Mouse (Mus musculus): ENCODE measurements around the gene Trim16.
A peak's percentile ranks its signal among the peaks of the same experiment; 100 is the strongest.

The Trim16 gene

DNA sequence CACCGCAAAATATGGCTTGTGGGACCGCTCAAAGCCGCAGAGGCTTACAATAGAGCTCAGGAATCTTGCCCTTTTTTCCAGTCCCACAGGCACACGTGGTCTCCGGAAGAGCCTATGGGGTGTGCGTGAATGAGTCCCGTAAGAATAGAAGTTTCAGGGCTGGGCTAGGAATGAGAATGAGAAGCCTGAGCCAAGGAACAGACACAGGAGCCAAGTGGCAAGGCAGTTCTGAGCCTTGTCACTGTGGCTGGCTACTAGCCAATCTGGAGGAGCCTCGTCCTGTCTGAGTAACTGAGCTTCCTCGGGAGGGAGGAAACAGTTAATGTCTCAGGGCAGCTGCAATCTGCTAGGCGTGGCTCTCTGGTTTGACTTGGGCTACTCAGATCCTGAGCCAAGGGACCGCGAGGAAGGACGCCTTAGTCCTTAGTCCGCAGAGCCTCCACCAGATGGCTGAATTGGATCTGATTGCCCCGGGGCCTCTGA lies at the start of gene Trim16:
Trim16 (plus strand) TSS at position 173 of the 483 bp plus-strand sequence.
- DNase-seq (ENCODE audit: low spot score), result peak; percentile 22

DNA sequence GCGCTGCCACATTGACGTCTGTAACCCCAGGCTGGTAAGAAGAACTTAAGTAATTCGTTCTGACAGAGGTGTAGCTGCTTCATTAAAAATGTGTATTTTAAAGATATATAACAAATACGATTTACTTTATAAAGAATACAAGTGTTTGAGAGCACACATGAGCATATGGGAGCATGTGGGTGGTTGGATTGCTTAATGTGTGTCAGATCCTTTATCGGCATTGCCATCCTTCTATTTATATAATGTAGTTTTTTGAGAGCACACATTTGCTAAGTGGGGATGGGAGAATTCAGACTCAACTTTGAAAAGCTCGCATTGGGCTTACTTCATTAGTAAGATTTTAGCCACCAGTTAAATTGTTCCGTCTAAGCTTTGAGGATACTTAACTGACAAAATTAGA lies 43.5 kb upstream of the Trim16 start:
- DNase-seq (ENCODE audit: low spot score), result no peak

DNA sequence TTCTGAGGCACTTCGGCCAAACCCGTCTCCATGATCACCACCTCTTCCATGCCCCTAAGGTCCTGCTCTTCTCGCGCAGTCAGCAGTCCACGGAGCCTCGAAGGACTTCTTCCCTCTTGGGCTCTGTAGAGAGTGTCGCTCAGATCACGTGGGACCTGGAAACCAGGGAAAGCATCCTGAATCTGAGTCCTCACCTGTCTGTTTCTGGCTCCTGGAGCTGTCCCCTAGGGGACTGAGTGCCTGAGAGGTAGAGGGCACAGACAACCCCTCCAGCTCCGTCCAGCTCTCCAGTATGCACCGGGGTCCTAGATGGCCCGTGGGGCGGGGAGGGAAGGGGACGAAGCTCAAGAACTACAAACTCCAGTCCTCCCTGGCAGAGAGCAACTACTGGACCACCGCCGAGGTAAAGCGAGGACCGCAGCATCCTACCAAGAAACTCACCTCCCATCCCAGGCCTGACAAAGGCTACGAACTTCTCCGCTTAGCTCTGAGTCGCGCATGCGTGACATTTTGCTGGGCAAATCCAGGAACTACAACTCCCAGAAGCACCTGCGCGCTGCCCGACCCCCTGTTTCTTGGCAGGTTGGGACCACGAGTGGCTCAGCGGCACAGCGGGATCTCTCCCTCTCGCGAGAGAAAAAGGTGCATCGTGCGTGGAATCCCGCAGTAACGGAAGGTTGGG lies 31.0 kb upstream of the Trim16 start, which contains the start of gene Zfp286:
Zfp286 (minus strand) TSS at position 528 of the 682 bp plus-strand sequence.
- DNase-seq (ENCODE audit: low spot score), result peak; percentile 93

DNA sequence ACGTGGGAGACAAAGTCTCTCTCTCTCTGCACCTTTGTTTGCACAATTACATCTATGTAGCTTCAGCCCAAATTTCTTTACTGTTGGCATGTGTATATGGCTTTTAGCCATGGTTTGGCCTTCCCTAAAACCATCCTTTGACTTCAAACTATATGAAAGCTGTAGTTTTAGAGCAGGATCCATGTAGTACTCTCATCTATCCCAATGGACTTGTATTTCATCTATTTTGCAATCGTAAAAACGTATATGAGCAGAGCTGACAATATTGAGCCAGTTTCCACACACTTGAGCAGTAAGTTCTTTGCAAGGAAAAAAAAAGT lies 30.5 kb upstream of the Trim16 start:
- no peak for DNase-seq (ENCODE audit: low spot score)

DNA sequence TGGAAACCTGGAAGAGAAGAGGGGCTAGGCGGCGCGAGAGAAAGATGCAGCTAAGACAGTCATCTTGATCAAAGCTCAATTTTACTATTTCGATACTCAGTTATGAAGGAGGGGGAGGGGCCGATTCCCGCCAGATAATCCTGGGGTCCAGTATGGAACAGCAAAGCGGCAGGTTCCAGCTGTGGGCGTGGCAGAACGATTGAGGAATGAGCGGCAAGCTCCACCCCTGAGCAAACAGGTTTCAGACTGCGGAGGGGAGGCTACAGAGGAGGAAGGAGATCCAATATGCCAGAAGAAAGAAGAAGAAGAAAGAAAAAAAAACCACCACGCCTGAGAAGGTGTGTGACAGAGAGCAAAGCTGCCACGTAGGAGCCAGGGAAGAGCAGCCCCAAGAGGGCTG lies 15.9 kb upstream of the Trim16 start:
- DNase-seq (ENCODE audit: low spot score), result no peak

DNA sequence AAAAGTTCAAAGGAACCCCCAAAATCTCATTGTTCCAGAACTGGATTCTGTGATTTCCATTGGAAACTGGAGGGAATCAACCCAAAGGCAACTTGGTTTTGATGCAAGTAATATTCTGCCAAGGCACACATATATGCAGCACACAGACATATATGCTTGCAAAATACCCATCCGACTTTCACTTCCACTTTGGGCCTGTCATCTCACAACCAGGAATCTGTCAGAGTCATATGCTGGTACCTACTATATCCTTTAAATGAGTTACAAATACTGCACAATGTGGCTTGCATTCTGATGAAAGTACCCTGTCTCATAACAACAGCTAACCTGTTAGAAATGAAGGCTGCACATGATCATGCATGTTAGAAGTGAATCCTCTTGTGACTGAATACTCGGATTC lies 12.1 kb upstream of the Trim16 start:
- no peak for DNase-seq (ENCODE audit: low spot score)

DNA sequence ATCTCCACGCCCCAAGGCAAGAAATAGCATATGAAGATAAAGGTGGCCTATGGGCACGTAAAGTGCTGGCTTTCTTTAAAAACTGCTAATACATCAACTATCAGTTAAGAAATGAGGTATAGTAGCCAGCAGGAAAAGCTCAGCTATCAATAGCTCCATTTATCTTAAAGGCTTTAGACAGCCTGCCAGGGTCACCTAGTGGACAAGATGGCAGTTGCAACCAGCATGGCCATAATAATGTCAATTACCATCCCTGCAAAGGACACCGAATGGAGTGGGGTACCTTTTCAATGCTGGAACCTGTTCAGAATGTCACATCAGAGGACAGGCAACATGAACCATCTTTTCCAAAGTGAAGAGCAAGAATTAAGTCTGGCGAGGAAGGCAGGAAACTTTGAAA lies 10.8 kb upstream of the Trim16 start:
- no peak for DNase-seq (ENCODE audit: low spot score)

DNA sequence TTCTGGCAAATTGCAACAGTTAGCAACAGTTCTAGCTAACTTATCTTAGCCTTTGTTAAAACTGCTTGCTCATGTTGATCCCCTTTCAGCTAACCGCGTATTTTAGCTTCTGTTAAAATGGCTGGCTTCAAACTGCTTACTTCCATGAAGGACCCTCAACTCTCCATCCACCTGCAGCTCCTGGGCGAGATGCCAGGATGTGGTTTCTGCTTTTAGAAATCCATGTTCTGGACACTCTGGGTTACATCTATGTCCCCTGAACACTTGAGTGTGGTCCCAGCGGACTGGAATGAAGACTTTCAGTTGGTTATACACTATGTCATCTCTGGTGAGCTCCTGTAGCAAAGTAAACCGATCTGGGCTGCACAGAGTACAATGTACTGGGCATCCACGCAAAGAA lies 7.8 kb upstream of the Trim16 start:
- no peak for DNase-seq (ENCODE audit: low spot score)

DNA sequence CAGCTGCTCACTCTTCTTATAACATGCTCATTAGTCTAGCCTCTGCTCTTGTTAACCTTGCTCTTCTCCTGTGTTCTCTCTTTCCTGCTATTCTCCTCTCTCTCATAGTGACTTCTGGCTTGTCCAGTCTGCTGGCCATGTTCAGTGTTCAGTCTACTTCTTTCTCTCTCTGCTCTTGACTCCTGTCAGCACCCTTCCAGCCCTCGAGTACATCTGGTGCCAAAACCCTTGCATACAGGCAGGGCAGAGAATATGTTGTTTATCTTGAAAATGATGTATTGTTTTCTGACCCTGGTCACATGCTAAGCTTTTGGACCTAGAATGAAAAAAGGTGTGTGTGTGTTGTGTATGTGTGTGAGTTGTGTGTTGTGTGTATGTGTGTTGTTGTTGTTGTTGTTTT lies 6.5 kb upstream of the Trim16 start:
- DNase-seq (ENCODE audit: low spot score), result no peak

DNA sequence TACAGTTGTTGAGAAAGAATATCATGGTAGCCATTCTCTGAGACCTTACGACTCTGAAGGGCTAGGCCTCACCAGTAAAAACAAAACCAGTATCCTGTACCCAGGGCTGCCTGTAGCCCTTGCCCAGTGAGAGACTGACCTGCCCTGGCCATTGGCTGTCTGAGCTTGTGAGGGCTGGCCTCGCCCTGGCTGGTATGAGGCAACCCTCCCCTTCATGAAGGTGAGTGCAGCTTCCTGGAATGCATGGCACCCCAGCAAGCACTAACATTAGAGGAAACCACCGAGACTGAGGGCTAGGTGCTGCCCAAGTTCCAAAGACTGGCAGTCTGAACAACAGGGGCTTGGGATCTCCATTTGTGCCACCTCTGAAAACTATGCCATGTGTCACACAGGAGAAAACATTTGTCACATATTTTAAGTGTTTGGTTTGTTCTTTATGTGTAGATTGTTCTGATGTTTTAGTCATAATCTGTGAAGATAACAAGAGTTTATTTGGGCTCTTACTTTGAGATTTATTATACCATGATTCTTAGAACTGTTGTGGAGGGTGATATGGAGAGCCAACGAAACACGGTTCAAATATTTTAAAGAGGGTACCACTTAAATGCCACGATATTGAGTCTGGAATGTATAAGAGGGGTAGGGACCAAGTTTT lies 5.9 kb upstream of the Trim16 start:
- no peak for DNase-seq (ENCODE audit: low spot score)

DNA sequence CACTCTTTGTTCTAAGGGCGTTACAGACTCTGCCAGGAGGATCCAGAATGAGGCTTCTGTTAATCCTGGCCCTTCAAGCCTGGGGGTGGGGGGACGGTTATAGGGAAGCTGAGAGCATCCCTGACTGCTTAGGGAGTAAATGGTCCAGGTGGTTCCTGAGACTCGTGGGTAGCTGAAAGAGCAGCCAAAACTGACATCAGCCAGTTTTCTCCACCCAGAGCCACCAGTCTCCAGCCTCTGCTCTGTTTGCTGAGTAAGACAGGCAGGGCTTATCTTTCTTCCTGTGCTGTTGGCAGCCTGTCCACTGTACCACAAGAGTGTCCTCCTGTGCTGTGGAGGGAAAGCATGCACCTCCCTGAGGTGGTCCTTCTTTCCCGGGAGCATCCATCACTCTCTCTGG lies 5.4 kb upstream of the Trim16 start:
- no peak for DNase-seq (ENCODE audit: low spot score)

DNA sequence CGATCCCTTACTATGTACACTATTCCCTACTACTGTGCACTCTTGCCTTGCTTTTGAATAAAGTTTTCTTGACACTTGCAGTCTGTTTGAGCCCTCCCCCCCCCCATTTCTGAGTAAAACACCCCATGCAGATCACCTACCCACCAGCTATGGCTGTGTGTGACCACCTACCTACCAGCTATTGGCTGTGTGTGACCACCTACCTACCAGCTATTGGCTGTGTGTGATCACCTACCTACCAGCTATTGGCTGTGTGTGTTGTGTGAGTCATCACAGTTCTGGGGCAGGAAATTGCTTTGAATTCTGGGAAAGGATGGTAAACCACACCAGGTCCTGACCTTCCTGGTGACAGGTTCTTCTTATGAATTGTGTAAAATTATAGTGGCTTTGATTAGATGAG lies 4.6 kb upstream of the Trim16 start:
- no peak for DNase-seq (ENCODE audit: low spot score)

DNA sequence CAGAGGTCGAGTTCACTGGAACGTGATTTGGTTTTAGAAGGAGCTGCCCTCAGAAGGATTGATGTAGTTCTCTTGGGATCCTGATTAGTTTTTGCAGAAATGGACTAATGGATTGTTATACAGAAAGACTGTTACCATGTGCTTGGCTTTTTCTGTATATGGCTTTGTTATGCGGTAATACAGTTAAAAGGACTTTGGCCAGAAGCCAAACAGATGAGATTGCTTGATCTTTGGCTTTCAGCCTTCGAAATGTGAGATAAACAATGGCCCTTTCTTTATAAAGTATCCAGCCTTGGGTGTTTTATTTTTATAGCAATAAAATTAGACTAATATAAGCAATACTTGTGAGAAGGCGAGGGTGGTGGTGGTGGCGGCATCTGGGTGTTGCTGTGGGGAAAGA lies 3.4 kb upstream of the Trim16 start:
- no peak for DNase-seq (ENCODE audit: low spot score)

DNA sequence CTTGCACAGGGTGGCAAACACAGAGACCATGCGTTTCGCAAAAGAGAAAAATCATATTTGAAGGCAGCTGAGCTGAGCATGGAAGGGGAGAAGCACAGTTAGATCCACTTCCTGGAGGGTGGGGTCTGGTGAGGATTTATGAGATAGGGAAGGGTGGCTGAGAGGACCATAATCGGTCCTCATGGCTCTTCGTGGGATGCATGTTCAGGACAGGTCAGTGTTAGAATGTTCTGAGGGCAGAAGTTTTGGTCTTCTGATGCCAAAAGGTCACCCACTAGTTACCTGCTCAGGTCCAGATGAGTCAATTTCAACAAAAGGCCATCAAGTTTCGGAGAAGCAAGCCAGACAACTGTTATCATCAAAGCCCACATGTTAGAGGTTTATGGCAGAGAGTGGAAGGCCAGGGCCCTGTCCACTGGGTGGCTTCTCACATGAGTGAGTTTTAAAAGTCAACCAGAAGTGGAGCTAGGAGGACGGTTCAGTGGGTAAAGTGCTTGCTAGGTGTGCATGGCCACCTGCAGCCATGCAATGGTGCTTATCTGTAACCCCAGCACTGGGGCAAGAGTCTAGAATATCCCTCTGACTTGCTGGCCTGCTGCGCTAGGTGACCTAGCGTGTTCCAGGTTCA lies 858 bp upstream of the Trim16 start:
- DNase-seq (ENCODE audit: low spot score), result no peak

DNA sequence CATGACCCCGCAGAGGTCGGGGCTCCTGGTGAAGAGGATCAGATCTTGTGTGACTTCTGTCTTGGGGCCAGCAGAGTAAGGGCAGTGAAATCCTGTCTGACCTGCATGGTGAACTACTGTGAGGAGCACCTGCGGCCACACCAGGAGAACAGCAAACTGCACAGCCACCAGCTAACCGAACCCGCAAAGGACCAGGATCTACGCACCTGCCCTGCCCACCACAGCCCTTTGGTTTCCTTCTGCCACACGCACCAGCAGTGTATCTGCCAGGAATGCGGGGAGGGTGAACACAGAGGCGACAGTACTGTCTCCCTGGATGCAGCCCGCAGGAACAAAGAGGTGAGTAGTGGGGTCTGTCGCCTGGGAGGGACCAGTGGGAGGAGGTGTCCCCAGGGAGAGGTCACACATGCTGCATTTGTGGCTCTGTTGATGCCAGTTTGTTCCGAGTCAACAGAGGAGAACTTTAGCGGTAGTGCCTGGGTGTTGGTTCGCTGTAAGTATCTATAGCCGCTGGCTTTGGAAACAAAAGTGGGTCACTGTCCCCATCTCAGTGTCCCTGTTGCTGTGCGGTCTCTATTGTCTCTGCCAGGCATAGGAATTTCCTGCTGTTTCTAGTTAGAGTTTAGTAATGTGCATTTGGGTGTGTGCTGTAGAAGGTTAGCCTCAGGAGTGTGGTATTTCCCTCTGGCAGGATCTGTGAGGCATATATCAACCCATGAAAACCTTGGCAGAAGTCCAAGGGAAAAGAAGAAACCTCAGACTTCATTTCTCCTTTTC lies 818 bp downstream of the Trim16 start:
- DNase-seq (ENCODE audit: low spot score), result no peak

DNA sequence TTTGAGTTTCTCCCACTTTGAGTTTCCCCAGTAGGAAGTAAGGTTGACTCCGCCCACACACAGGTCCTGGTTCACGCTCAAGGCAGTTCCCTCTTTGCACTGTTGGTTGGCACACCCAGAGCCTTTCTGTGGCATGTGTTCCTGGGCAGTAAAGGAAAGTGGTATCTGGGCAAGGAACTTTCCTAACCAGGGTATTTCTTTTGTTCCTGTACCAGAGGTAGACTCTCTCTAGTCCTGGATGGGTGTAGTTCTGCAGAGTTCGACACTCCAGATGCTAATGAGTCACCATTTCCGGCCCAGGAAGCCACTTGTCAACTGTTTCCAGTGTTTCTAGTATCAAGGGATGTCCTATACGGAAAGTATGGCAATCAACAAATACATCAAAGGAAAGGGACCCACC lies 1.9 kb downstream of the Trim16 start:
- no peak for DNase-seq (ENCODE audit: low spot score)

DNA sequence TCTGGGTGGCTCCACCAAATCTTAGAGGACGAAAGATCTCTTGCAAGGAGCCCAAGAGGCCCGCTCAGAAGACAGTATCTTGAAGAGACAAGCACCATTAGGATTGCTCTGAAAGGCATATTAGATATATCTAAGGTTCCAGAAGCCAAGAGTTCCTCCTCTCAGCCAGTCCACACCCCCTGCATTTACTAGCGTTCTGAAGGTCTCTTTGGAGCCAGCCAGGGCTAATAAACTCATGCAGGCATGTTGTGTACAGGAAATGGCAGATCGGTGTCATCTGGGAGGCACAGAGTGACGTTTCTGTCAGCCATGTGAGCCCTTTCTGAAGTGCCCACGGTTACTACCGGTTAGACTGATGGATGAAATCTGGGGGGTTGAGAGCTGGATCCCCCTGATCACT lies 4.2 kb downstream of the Trim16 start:
- no peak for DNase-seq (ENCODE audit: low spot score)

DNA sequence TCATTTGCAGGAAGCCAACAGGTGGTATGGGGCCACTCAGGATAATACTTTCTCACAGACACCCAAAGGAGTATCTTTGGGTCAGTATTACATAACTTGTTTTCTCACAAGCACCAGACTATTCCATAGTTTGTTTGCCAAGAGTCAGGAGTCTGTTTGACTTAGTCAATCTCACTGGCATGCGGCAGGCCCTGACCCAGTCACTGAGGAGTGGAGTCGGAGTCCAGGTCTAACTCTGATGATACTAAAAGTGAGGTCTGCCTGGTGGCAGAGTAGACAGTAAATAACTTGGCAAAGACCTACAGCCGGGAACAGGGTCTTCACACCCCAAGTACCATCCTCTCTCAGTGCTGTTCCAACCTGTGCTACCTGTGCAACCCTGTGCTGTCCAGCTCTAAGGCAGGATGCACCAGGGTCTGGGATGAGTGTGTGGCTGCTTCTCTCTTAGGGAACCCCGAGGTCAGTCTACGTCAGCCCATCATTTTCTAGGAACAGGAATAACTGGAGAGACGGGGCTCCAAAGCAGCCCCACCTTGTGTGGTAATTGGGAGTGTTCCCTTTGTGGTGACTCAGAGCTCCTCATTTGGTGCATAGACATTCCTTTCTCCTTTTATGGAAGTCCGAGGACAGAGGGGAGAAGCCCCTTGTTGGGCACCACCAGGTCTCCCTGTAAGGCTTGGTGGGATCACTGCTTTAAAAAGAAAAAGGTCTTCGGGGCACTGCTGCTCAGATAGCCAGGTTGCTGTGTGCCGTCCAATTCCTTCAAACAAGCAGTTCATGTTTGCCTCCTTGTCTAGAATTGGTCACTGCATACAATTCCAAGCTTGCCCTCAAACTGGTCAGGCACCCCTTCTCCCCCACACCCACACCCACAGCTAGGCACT lies 5.4 kb downstream of the Trim16 start:
- DNase-seq (ENCODE audit: low spot score), result no peak

DNA sequence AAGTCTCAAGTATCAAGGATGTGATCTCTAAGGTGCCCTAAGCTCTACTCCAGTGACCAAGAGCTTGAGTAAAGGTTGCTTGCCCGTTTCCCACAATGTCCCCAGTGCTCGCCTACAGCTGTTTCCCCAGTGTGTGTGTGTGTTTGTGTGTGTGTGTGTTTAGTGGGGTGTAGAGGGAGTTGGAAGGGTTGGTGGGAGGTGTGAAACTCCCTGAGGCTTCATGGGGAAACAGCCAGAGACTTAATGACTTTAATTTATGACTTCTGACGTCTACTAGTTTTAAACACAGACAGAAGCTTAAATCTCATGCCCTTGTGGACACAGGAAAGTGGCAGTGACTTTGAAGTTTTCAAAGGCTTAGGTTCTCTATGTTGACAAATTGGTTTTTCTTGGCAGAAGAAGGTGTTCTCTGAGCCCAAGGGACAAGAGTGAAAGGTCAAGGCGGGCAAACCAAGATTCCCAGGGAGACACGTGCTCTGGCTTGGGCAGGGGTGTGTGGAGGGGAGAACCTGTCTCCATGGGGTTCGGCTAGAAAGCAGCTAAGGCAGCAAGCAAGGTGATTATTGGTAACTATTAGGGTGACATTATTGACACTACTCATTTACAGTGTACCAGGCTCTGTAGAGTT lies 6.2 kb downstream of the Trim16 start:
- no peak for DNase-seq (ENCODE audit: low spot score)

DNA sequence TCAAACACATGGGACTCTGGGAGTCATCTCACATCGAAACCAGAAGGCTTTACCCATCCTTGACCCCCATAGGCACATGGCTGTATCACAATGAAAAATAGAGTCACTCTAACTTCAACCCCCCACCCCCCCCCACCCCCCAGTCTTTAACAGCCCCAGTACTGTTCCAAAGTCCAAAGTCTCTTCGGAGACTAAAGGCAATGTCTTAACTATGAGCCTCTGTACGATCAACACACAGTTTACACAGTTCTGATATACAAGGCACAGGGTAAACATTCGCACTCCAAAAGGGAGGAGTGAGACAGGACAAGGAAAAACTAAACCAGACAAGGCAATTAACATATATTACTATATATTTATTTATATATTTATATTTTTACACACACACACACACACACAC lies 7.1 kb downstream of the Trim16 start:
- DNase-seq (ENCODE audit: low spot score), result no peak

DNA sequence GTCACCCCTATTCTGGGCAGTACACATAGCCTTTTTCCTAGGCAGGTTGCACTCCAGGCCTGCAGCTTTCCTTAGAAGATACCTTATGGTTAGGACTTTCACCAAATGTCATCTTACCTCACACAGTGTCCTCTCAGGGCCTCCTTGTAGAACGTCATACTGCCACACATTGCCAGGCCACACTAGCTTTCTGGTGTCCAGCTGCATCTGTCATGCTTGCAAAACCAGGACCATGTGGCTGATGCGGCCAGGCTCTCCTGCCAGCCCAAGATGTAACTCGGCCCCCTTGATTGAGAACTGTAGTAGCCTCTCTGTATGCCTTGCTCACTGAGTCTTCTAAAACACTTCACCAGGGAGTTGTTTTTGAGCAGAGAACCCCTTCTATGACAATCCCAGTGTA lies 7.9 kb downstream of the Trim16 start:
- DNase-seq (ENCODE audit: low spot score), result no peak
